Comparison of ENCODE assay signal across 8 mouse cellular contexts in genomic region chr4:83323910-83324684, GRCm38 (mm10). TPM values are rescaled to one million over a fixed set of nuclear protein-coding genes. Genes with fewer than 3 reads are reported as not detected.
DNase-seq lines count a peak whose midpoint lies in the region; ATAC-seq lines count a peak whose summit lies in the region.

Gene Ttc39b (minus strand): TSS chr4:83324255.

- H3K27me3 ChIP-seq in intestine, embryonic 16.5 days (replicated peaks; ENCODE audit: control insufficient read depth, insufficient read depth, low read length): no peaks in the 10 kb centered on the region
- peaks cover 35% of the 10 kb centered on the region for H3K27me3 ChIP-seq in midbrain, embryonic 10.5 days (ENCODE audit: low read depth, poor library complexity, severe bottlenecking)

- peak within 1 kb of the TSS; percentile 69 for H3K27ac ChIP-seq in intestine, embryonic 16.5 days (ENCODE audit: low read length)
- H3K27ac ChIP-seq in midbrain, embryonic 10.5 days (replicated peaks): peak within 1 kb of the TSS; percentile 78

- peaks cover 6% of the 10 kb centered on the region; the same call in 1 of the 2 replicates for H3K4me1 ChIP-seq in intestine, embryonic 16.5 days (ENCODE audit: control insufficient read depth, insufficient read depth, low read length)
- peaks cover 24% of the 10 kb centered on the region for H3K4me1 ChIP-seq in midbrain, embryonic 10.5 days

- peak within 1 kb of the TSS; percentile 98 for H3K4me2 ChIP-seq in intestine, embryonic 16.5 days (ENCODE audit: low read depth, low read length)

- H3K4me3 ChIP-seq in intestine, embryonic 16.5 days (ENCODE audit: low read length): peak within 1 kb of the TSS; percentile 86
- peak within 1 kb of the TSS; percentile 72 for H3K4me3 ChIP-seq in midbrain, embryonic 10.5 days

- peak; percentile 98 for ATAC-seq in intestine, embryonic 16.5 days

- no peaks in the 10 kb centered on the region for H3K9me3 ChIP-seq in intestine, embryonic 16.5 days (ENCODE audit: control insufficient read depth, low read length)
- no peaks in the 10 kb centered on the region for H3K9me3 ChIP-seq in midbrain, embryonic 10.5 days (replicated peaks)

- intact Hi-C loops in gastrocnemius, postnatal 36 days (cut with DNase I): loop anchor here (2.0 to 5.0 kb wide), 2 partner anchors 19 to 57 kb away; no protein-coding TSS in a partner anchor
- intact Hi-C loops in left cerebral cortex, postnatal 36 days (cut with DNase I): no loop called here

- under 1% methylated on average over 56 of the region's 59 CpGs for WGBS in intestine, embryonic 16.5 days
- WGBS in midbrain, embryonic 10.5 days: under 1% methylated on average over 59 of the region's 59 CpGs

- no peaks in the 10 kb centered on the region for H3K36me3 ChIP-seq in intestine, embryonic 16.5 days (ENCODE audit: control insufficient read depth, insufficient read depth, low read length)
- H3K36me3 ChIP-seq in midbrain, embryonic 10.5 days: no peaks in the 10 kb centered on the region

- peak within 1 kb of the TSS; percentile 72 for H3K9ac ChIP-seq in intestine, embryonic 16.5 days (ENCODE audit: low read depth, low read length)

- DNase-seq in adrenal gland, adult 8-10 months: peak; percentile 99
- DNase-seq in embryo, embryonic 11.5 days (ENCODE audit: low read depth, low spot score): peak; percentile 81
- peak; percentile 98 for DNase-seq in gastrocnemius, postnatal 36 days
- DNase-seq in left cerebral cortex, postnatal 36 days (ENCODE audit: low spot score in 2 of 2): peak; percentile 94 to 96
- DNase-seq in midbrain, embryonic 10.5 days (ENCODE audit: low spot score): peak; percentile 93
- DNase-seq in right cerebral cortex, postnatal 36 days (ENCODE audit: low spot score in 2 of 2): peak; percentile 93 to 94
- peak; percentile 95 to 99 for DNase-seq in urinary bladder, postnatal 4 days (ENCODE audit: low spot score in 2 of 2)

RNA-seq across cellular contexts. Expression of gene Ttc39b, which starts in this region (rescaled TPM):
- total RNA-seq in adrenal gland, adult 8-10 months (2022): 10 to 100 TPM; 21.4 to 29.7 (median 26.3) TPM
- 1 to 10 TPM; 3.3 to 5.6 TPM for total RNA-seq in gastrocnemius, postnatal 36 days (2021)
- polyA plus RNA-seq in intestine, embryonic 16.5 days (2015; fragmentation: Nextera tagmentation; extraction: Ambion mirVana): 1.4 and 2.4 TPM in 2 replicates
- 10 to 100 TPM; 59.7 to 62.8 TPM for total RNA-seq in left cerebral cortex, postnatal 36 days (2021)
- 1.8 and 2.6 TPM in 2 replicates for polyA plus RNA-seq in midbrain, embryonic 10.5 days (2016; fragmentation: Nextera tagmentation; extraction: Ambion mirVana)

Comparison
In these comparisons a context has a peak if more than half of its experiments do, and no peak if none do; other contexts are left out.
1. Peak in every context shown above with its lines: DNase-seq, ATAC-seq, H3K4me3 ChIP-seq and H3K27ac ChIP-seq.